Mouse (Mus musculus): ENCODE measurements at regions not wholly inside any gene's neighbourhood (a gene's known extent, or its start where the extent isn't known, plus 50 kb on each side); places are given as distances from the start of the nearest gene placed in this dataset.
A peak's percentile ranks its signal among the peaks of the same experiment; 100 is the strongest.

DNA sequence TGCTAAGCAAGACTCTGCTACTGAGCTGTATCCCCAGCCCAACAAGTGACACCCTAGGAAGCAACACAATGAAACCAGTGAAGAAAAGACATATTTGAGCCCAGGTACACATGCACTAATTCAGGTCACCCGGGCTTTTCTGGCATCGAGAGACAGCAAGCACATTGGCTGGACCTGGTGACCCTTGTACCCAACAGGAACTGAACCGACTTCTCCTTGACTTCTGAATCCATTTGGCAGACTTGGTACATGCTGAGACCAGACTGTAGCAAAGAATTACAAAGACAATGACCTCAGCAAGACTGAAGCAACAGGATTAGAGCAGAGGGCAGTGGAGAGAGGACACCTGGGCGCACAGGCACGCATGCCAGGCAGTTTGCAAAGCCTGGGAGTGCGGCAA, 79.1 kb downstream of the Sema4f start:
- 57% methylated on average over 6 of the region's 6 CpGs for WGBS
- Histone ChIP-seq H3K27ac (ENCODE audit: insufficient read depth, low read depth, low read length) (no peak overlapping the region), H3K4me1 (ENCODE audit: control insufficient read depth, insufficient read depth, low read length) (no peaks in the 10 kb centered on the region), H3K4me3 (ENCODE audit: insufficient read depth, low read depth, low read length) (no peak overlapping the region), H3K27me3 (replicated peaks; ENCODE audit: control insufficient read depth, insufficient read depth, low read length) (no peaks in the 10 kb centered on the region), H3K36me3 (ENCODE audit: control insufficient read depth, insufficient read depth, low read length) (no peaks in the 10 kb centered on the region)
- no peak for TF ChIP-seq POLR2A (IDR thresholded peaks at IDR 0.05; ENCODE audit: low read depth, low read length)
- TF ChIP-seq CTCF (conservative IDR thresholded peaks at IDR 0.05; ENCODE audit: insufficient read depth, insufficient read length, low read depth, low read length), result no peak
- DNase-seq, result peak; percentile 74

DNA sequence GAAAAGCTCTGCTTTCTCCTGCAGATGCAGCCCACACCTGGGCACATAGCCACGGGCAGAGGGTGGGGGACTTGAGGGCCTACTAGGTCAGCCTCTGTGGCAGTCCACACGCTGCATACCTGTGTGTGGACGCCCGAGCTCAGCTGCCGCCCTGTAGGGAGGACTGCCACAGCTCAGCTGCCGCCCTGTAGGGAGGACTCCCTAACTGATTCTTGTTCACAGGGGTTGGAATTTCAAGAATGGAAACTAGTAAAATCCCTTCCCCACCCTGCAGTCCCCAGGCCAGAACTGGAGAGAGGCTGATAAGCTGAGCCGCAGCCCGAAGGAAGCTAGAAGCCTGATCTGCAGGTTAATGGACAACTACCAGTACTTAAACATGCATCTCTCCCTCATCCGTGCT, 82.0 kb upstream of the Hk2 start:
- DNase-seq, result no peak
- H3K4me1 ChIP-seq (ENCODE audit: control insufficient read depth, insufficient read depth, low read length), result no peaks in the 10 kb centered on the region
- no peak for TF ChIP-seq CTCF (conservative IDR thresholded peaks at IDR 0.05; ENCODE audit: insufficient read depth, insufficient read length, low read depth, low read length)
- TF ChIP-seq POLR2A (IDR thresholded peaks at IDR 0.05; ENCODE audit: low read depth, low read length), result no peak

DNA sequence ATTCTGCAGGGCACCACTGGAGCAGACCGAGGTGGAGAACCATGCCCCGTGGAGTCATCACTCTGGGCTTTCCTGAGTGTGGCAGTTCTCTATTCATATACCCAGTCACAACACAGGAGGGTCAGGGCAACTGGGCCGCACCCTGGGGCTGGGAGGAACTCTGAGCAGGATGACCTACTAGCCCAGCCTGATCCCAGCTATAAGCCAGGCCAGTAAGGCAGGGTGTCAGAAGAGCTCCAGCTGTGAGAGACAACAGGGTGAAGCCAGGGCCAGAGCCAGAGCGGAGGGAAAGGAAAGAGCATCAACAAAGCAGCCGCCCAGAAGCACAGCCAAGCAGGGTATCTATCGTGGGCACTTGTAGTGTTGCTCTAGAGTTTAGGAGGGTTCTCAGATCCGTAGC, 81.1 kb upstream of the Hk2 start:
- no peaks in the 10 kb centered on the region for H3K36me3 ChIP-seq (ENCODE audit: control insufficient read depth, insufficient read depth, low read length)
- WGBS, result 69% methylated on average over 7 of the region's 7 CpGs
- no peaks in the 10 kb centered on the region for H3K4me1 ChIP-seq (ENCODE audit: control insufficient read depth, insufficient read depth, low read length)
- no peak overlapping the region for H3K27ac ChIP-seq (ENCODE audit: insufficient read depth, low read depth, low read length)
- H3K27me3 ChIP-seq (replicated peaks; ENCODE audit: control insufficient read depth, insufficient read depth, low read length), result no peaks in the 10 kb centered on the region
- DNase-seq, result no peak
- no peak overlapping the region for H3K4me3 ChIP-seq (ENCODE audit: insufficient read depth, low read depth, low read length)
- no peak for TF ChIP-seq POLR2A (IDR thresholded peaks at IDR 0.05; ENCODE audit: low read depth, low read length)
- TF ChIP-seq CTCF (conservative IDR thresholded peaks at IDR 0.05; ENCODE audit: insufficient read depth, insufficient read length, low read depth, low read length), result no peak

More for the DNA sequence above, 82.0 kb upstream of the Hk2 start:
- Histone ChIP-seq H3K27me3 (replicated peaks; ENCODE audit: control insufficient read depth, insufficient read depth, low read length) (no peaks in the 10 kb centered on the region), H3K27ac (ENCODE audit: insufficient read depth, low read depth, low read length) (no peak overlapping the region), H3K4me3 (ENCODE audit: insufficient read depth, low read depth, low read length) (no peak overlapping the region), H3K36me3 (ENCODE audit: control insufficient read depth, insufficient read depth, low read length) (no peaks in the 10 kb centered on the region)
- 64% methylated on average over 9 of the region's 9 CpGs for WGBS

- Histone ChIP-seq H3K27me3 (replicated peaks; ENCODE audit: control insufficient read depth, insufficient read depth, low read length) (no peaks in the 10 kb centered on the region), H3K27ac (ENCODE audit: insufficient read depth, low read depth, low read length) (no peak overlapping the region), H3K4me3 (ENCODE audit: insufficient read depth, low read depth, low read length) (no peak overlapping the region), H3K4me1 (ENCODE audit: control insufficient read depth, insufficient read depth, low read length) (no peaks in the 10 kb centered on the region), H3K36me3 (ENCODE audit: control insufficient read depth, insufficient read depth, low read length) (no peaks in the 10 kb centered on the region)
- no peak for DNase-seq
- TF ChIP-seq CTCF (conservative IDR thresholded peaks at IDR 0.05; ENCODE audit: insufficient read depth, insufficient read length, low read depth, low read length), result no peak
- TF ChIP-seq POLR2A (IDR thresholded peaks at IDR 0.05; ENCODE audit: low read depth, low read length), result no peak
These were observed 80.5 kb upstream of the Hk2 start for GRCm38 (mm10) chr6:82854780-82855179.

DNA sequence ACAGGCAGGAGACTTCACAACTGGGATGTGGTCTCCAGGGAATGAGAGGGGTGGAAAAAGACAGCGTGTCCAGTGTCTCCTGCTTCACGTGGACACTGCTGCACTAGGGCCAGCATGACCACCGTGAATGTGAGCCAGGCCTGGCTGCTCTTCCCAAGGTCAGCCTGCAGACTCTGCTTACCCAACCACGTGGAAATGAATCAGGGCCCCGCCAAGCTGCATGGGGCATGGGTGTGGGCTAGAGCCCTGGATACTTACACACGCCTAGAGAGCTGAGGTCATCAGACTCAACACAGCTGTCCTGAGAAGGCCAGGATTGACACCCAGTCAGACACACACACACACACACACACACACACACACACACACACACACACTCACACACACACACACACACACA, 80.1 kb upstream of the Hk2 start:
- Histone ChIP-seq H3K4me3 (ENCODE audit: insufficient read depth, low read depth, low read length) (no peak overlapping the region), H3K36me3 (ENCODE audit: control insufficient read depth, insufficient read depth, low read length) (no peaks in the 10 kb centered on the region), H3K4me1 (ENCODE audit: control insufficient read depth, insufficient read depth, low read length) (no peaks in the 10 kb centered on the region), H3K27me3 (replicated peaks; ENCODE audit: control insufficient read depth, insufficient read depth, low read length) (no peaks in the 10 kb centered on the region), H3K27ac (ENCODE audit: insufficient read depth, low read depth, low read length) (no peak overlapping the region)
- 43% methylated on average over 6 of the region's 6 CpGs for WGBS
- TF ChIP-seq CTCF (conservative IDR thresholded peaks at IDR 0.05; ENCODE audit: insufficient read depth, insufficient read length, low read depth, low read length) (no peak), POLR2A (IDR thresholded peaks at IDR 0.05; ENCODE audit: low read depth, low read length) (no peak)
- DNase-seq, result peak; percentile 1

DNA sequence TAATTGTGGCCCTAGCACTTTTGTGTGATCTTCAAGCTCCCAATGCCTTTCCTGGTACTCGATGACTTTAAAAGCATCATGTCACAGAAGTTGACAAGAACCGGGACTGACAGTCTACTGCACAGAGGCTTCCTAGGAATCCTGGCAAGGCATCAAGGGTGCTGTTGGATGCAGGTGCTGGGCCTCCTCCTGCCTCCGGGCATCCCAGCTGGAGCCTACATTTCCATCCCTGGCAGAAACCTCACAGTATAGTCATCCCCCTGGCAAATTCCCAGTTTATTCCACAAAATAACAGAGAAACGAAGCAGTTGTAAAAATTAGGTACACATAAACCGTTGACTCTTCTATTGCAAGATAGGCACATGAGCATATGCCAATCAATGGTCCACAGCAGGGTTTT, 78.8 kb upstream of the Hk2 start:
- Histone ChIP-seq H3K36me3 (ENCODE audit: control insufficient read depth, insufficient read depth, low read length) (no peaks in the 10 kb centered on the region), H3K4me3 (ENCODE audit: insufficient read depth, low read depth, low read length) (no peak overlapping the region), H3K27me3 (replicated peaks; ENCODE audit: control insufficient read depth, insufficient read depth, low read length) (no peaks in the 10 kb centered on the region), H3K4me1 (ENCODE audit: control insufficient read depth, insufficient read depth, low read length) (no peaks in the 10 kb centered on the region), H3K27ac (ENCODE audit: insufficient read depth, low read depth, low read length) (no peak overlapping the region)
- no peak for DNase-seq
- WGBS, result 89% methylated on average over 5 of the region's 5 CpGs
- TF ChIP-seq POLR2A (IDR thresholded peaks at IDR 0.05; ENCODE audit: low read depth, low read length) (no peak), CTCF (conservative IDR thresholded peaks at IDR 0.05; ENCODE audit: insufficient read depth, insufficient read length, low read depth, low read length) (no peak)

DNA sequence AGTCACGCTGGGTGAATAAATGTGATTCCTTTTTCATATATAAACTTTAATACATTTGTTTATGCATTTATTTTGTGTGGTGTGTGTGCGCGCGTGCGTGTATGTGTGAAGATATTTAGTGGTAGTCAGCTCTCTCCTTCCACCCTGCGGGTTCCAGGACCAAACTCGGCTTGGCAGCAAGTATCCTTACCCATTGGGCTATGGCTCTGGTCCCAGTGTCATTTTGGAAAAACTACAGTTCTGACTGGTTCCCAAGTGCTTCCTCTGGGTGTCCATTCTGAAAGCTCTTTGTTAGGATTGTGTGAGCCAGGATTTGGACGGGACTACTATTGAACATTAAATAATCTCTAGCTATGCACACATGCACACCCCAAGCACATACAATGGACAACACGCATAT, 76.3 kb upstream of the Hk2 start:
- Histone ChIP-seq H3K27me3 (replicated peaks; ENCODE audit: control insufficient read depth, insufficient read depth, low read length) (no peaks in the 10 kb centered on the region), H3K27ac (ENCODE audit: insufficient read depth, low read depth, low read length) (no peak overlapping the region), H3K36me3 (ENCODE audit: control insufficient read depth, insufficient read depth, low read length) (no peaks in the 10 kb centered on the region), H3K4me3 (ENCODE audit: insufficient read depth, low read depth, low read length) (no peak overlapping the region), H3K4me1 (ENCODE audit: control insufficient read depth, insufficient read depth, low read length) (no peaks in the 10 kb centered on the region)
- no peak for DNase-seq
- WGBS, result 95% methylated on average over 9 of the region's 9 CpGs
- TF ChIP-seq CTCF (conservative IDR thresholded peaks at IDR 0.05; ENCODE audit: insufficient read depth, insufficient read length, low read depth, low read length) (no peak), POLR2A (IDR thresholded peaks at IDR 0.05; ENCODE audit: low read depth, low read length) (no peak)

DNA sequence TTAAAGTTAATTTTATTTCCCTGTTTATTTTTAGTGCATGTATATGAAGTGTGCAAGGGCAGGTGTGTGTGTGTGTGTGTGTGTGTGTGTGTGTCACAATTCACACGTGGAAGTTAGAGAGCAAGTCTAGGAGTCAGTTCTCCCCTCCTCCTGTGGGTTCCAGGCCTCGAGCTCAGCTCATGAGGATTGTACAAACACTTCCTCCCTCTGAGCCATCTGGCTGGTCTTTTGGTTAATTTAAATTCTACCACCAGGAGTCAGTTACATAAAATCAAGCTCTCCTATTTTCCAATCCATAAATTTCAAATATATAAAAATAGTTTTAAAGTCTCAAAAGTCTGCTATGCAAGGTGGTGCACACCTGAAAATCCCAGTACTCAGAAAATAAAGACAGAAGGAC, 73.3 kb upstream of the Hk2 start:
- Histone ChIP-seq H3K36me3 (ENCODE audit: control insufficient read depth, insufficient read depth, low read length) (no peaks in the 10 kb centered on the region), H3K4me1 (ENCODE audit: control insufficient read depth, insufficient read depth, low read length) (no peaks in the 10 kb centered on the region), H3K4me3 (ENCODE audit: insufficient read depth, low read depth, low read length) (no peak overlapping the region), H3K27ac (ENCODE audit: insufficient read depth, low read depth, low read length) (no peak overlapping the region), H3K27me3 (replicated peaks; ENCODE audit: control insufficient read depth, insufficient read depth, low read length) (no peaks in the 10 kb centered on the region)
- no peak for TF ChIP-seq POLR2A (IDR thresholded peaks at IDR 0.05; ENCODE audit: low read depth, low read length)
- TF ChIP-seq CTCF (conservative IDR thresholded peaks at IDR 0.05; ENCODE audit: insufficient read depth, insufficient read length, low read depth, low read length), result no peak
- WGBS, result 40% methylated on average over 2 of the region's 2 CpGs
- no peak for DNase-seq

Measured in kidney, adult 2 months (tissue).